Comparison of ENCODE assay signal across 8 mouse cellular contexts in the genomic region with DNA sequence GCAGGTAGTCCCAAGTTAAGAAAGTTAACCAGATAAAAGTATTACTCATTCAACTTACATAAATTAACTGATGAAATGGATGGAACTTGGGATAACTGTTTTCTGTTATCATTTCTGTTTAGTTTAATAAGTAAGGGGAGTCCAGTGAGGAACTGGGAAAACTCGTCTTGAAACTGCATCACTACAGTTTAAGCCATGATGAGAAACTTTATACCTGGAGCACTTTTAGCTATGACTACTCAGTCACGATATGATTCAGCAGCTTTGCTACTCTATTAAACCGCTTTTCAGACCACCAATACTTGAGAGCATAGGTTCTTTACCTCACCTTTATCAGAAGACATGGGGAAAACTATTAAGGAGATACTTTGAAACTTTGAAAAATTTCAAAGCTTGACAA. TPM values are rescaled to one million over a fixed set of nuclear protein-coding genes. Genes with fewer than 3 reads are reported as not detected.
A peak's percentile ranks its signal among the peaks of the same experiment; 100 is the strongest.
DNase-seq lines count a peak whose midpoint lies in the region; ATAC-seq and TF ChIP-seq lines count a peak whose summit lies in the region.

No protein-coding gene starts in this region.

- no peak overlapping the region for H3K27ac ChIP-seq in gastrocnemius, adult 2 months
- no peak overlapping the region for H3K27ac ChIP-seq in neural tube, embryonic 11.5 days (ENCODE audit: low read depth, low read length)
- H3K27ac ChIP-seq in limb, embryonic 12.5 days = no peak overlapping the region

- H3K4me3 ChIP-seq in gastrocnemius, adult 2 months = peak overlapping the region; percentile 89
- no peak overlapping the region for H3K4me3 ChIP-seq in neural tube, embryonic 11.5 days (ENCODE audit: low read depth, low read length)
- H3K4me3 ChIP-seq in limb, embryonic 12.5 days (replicated peaks) = peak overlapping the region; percentile 81

- peak overlapping the region; percentile 90 for H3K4me2 ChIP-seq in neural tube, embryonic 11.5 days (ENCODE audit: low read depth)
- H3K4me2 ChIP-seq in limb, embryonic 12.5 days = peak overlapping the region; percentile 89

- H3K9ac ChIP-seq in neural tube, embryonic 11.5 days (ENCODE audit: low read length) = no peak overlapping the region
- no peak overlapping the region for H3K9ac ChIP-seq in limb, embryonic 12.5 days (replicated peaks)

- intact Hi-C loops in gastrocnemius, adult 2 months (cut with DNase I) = no loop called here

- ATAC-seq in neural tube, embryonic 11.5 days (ENCODE audit: insufficient read depth, low FRiP score, low TSS enrichment) = no peak
- ATAC-seq in limb, embryonic 12.5 days (ENCODE audit: insufficient number of reproducible peaks, insufficient read depth, low FRiP score, low TSS enrichment, low read depth) = no peak

- WGBS in neural tube, embryonic 11.5 days = 58% methylated on average over 3 of the region's 3 CpGs
- 43% methylated on average over 3 of the region's 3 CpGs for WGBS in limb, embryonic 12.5 days

- H3K36me3 ChIP-seq in neural tube, embryonic 11.5 days (ENCODE audit: control insufficient read depth, insufficient read depth, low read length) = no peaks in the 10 kb centered on the region
- H3K36me3 ChIP-seq in limb, embryonic 12.5 days = no peaks in the 10 kb centered on the region

- DNase-seq in gastrocnemius, adult 2 months = no peak
- DNase-seq in gastrocnemius, adult 18-20 months (ENCODE audit: low spot score) = no peak
- no peak for DNase-seq in neural tube, embryonic 11.5 days (ENCODE audit: low spot score)
- no peak for DNase-seq in neural tube, embryonic 10.5 days (ENCODE audit: extremely low spot score, low spot score)
- DNase-seq in retina, embryonic 14.5 days (ENCODE audit: low spot score) = no peak
- no peak for DNase-seq in cerebellum, adult 8-10 months
- DNase-seq in urinary bladder, adult 2 months (ENCODE audit: low spot score) = no peak

- no peaks in the 10 kb centered on the region for H3K9me3 ChIP-seq in neural tube, embryonic 11.5 days (ENCODE audit: control insufficient read depth, low read length)
- H3K9me3 ChIP-seq in limb, embryonic 12.5 days = no peaks in the 10 kb centered on the region

- TF ChIP-seq CTCF in gastrocnemius, adult 2 months (IDR thresholded peaks at IDR 0.05) = no peak

- H3K27me3 ChIP-seq in neural tube, embryonic 11.5 days (ENCODE audit: control insufficient read depth, insufficient read depth, low read length) = peaks cover 15% of the 10 kb centered on the region
- H3K27me3 ChIP-seq in limb, embryonic 12.5 days = peaks cover 40% of the 10 kb centered on the region

- peaks cover 5% of the 10 kb centered on the region; the same call in 1 of the 2 replicates for H3K4me1 ChIP-seq in neural tube, embryonic 11.5 days (ENCODE audit: control insufficient read depth, insufficient read depth, low read length)
- H3K4me1 ChIP-seq in limb, embryonic 12.5 days (replicated peaks) = peaks cover 15% of the 10 kb centered on the region

RNA-seq across cellular contexts. Expression of a gene that starts 1.5 kb away (rescaled TPM):
- 1 to 10 TPM in 1 of 2 experiments, under 1 TPM in 1; 0.43 to 1.1 TPM for total RNA-seq in gastrocnemius, adult 2 months (2021)
- under 1 TPM; 0.34 to 0.52 TPM for total RNA-seq in gastrocnemius, adult 18-20 months (2021)
- 8.7 and 11.0 TPM in 2 replicates for polyA plus RNA-seq in neural tube, embryonic 11.5 days (2014; fragmentation: Nextera tagmentation; extraction: Ambion mirVana)
- 12.8 and 15.0 TPM in 2 replicates for polyA plus RNA-seq in limb, embryonic 12.5 days (2016; fragmentation: Nextera tagmentation; extraction: Ambion mirVana)
- polyA plus RNA-seq in urinary bladder, adult 2 months (2012; rRNA removed) = 7.3 and 8.1 TPM in 2 replicates
